Mouse (Mus musculus) cortical plate, adult 2 months (tissue): Measurements from ENCODE around the gene Rnf41.

Source experiments
- CTCF ChIP-seq: fragments of 200-500 bp; IDR thresholded peaks from 2 replicates; pipeline ENCODE4 v1.5.1; 2011; ENCODE audit warnings: mild to moderate bottlenecking, control low read depth, low read length; ENCODE audit not compliant: insufficient read depth; ENCODE audit errors: extremely low read depth
- POLR2A ChIP-seq: fragments of 200-500 bp; IDR thresholded peaks from 2 replicates; pipeline ENCODE4 v1.6.1; 2011; ENCODE audit warnings: mild to moderate bottlenecking, low read length, control low read depth; ENCODE audit not compliant: insufficient read depth; ENCODE audit errors: extremely low read depth

DNA sequence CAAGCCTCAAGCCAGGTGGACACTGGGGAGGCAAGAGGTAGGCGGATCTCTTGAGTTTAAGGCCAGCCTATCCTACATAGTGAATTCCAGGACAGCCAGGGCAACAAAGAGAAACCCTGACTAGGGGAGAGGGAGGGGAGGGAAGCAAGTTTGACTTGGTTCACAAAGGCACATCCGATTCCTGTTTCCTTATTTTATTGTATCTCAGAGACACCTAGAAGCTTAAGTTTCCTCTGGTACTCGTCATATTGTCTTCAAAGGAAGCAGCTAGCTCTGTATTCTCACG is 954 bp upstream of the Rnf41 start:
- TF ChIP-seq POLR2A (no peak), CTCF (no peak)
